Mouse (Mus musculus): ENCODE results near the gene Gm7903. TPM values are rescaled to one million over a fixed set of nuclear protein-coding genes. Genes with fewer than 3 reads are reported as not detected.

Gm7903 gene
- total RNA-seq (2023) = not detected

DNA sequence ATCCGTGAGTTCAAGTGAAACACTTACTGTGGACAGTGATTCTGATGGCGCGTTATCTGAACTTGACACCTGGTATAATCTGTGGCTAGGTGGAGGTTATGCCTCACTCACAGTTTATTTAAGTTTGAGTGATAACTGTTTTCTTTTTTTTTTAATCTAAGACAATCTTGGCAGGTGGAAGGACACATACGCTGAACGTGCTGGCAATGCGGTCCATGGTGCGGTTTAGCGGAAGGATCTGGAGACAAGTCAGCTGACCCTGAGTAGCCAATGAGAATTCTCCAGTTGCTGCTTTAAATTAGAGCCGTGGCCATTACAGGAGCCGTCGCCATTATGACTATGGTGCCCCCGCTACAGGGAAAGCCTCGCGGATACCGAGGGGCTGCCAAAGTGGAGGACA, at the start of gene Gm7903:
Gene Gm7903 (plus strand): TSS at position 301 of the 400 bp plus-strand sequence.

Other genes starting within 250 kb of the Gm7903 start
- gene Tceal6, start 223.1 kb upstream of the Gm7903 start, total RNA-seq (2023) = not detected
- gene Pramel3, start 131.5 kb upstream of the Gm7903 start, total RNA-seq (2023) = not detected
- not detected for gene Gm5128, start 60.6 kb upstream of the Gm7903 start, total RNA-seq (2023)
- gene AV320801, start 60.8 kb downstream of the Gm7903 start, total RNA-seq (2023) = not detected
- not detected for gene Nxf7, start 164.9 kb downstream of the Gm7903 start, total RNA-seq (2023)
- gene Prame, start 193.9 kb downstream of the Gm7903 start, total RNA-seq (2023) = not detected